Mouse (Mus musculus) kidney, postnatal 25 days (tissue): ENCODE results near the gene Zic1.

Source experiments
- DNase-seq, 2 experiments: peaks; one replicate each; pipeline ENCODE4 v3.0.0; 2021; ENCODE audit warnings: mixed read lengths in 2 of 2

Zic1 gene

DNA sequence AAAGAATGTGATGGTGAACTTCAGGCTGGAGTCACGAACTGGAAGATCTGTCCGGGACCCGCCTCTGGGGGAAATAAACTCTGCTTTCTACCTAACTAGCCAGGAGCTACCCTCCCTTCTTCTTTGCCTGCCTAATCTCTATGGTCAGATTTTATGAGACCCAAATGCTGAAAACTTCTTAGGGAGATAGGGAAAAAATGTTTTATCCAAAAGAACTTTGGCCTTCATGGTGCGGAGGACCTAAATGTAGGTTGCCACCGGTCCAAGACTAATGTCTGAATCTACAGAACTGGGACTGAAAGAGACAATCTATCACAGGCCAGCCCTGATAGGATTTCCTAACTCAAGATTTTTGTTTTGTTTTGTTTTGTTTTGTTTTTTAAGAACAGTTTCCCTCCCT is 14.2 kb downstream of the Zic1 start:
- DNase-seq, result no peak

- DNase-seq, result no peak
These were observed 14.7 kb downstream of the Zic1 start for GRCm38 (mm10) chr9:91350861-91351291.

- DNase-seq, result no peak
These were observed 15.3 kb downstream of the Zic1 start for GRCm38 (mm10) chr9:91350211-91350791.

- no peak for DNase-seq
These were observed 16.9 kb downstream of the Zic1 start for GRCm38 (mm10) chr9:91348746-91349145.

- DNase-seq, result no peak
These were observed 18.0 kb downstream of the Zic1 start for GRCm38 (mm10) chr9:91347591-91347990.
